Mouse (Mus musculus): ENCODE data around the gene Gpatch11.
A peak's percentile ranks its signal among the peaks of the same experiment; 100 is the strongest.
"Not testable (repeated sequence)": the region's sequence is repeated elsewhere in the genome, so short reads cannot be mapped to it uniquely, and the experiment has no call there.

The Gpatch11 gene

GRCm38 (mm10) chr17:78834856-78835835, at the start of gene Gpatch11, which contains the start of gene Heatr5b:
Gene Gpatch11 (plus strand): TSS chr17:78835567.
Gene Heatr5b (minus strand): TSS chr17:78835364.
- DNase-seq, result peak; percentile 97 to 98

GRCm38 (mm10) chr17:78788273-78788672, 47.1 kb upstream of the Gpatch11 start:
- DNase-seq, result not testable (repeated sequence)

GRCm38 (mm10) chr17:78791068-78791689, 44.2 kb upstream of the Gpatch11 start:
- DNase-seq, result no peak

- no peak for DNase-seq
Observed at GRCm38 (mm10) chr17:78791690-78792070, 43.7 kb upstream of the Gpatch11 start.

GRCm38 (mm10) chr17:78792122-78792521, 43.2 kb upstream of the Gpatch11 start:
- DNase-seq, result no peak

- DNase-seq, result no peak
Observed at GRCm38 (mm10) chr17:78794390-78794789, 41.0 kb upstream of the Gpatch11 start.

- DNase-seq, result no peak
Observed at GRCm38 (mm10) chr17:78797222-78797621, 38.1 kb upstream of the Gpatch11 start.

GRCm38 (mm10) chr17:78809019-78809418, 26.3 kb upstream of the Gpatch11 start:
- DNase-seq, result no peak

- no peak for DNase-seq
Observed at GRCm38 (mm10) chr17:78809582-78809981, 25.8 kb upstream of the Gpatch11 start.

GRCm38 (mm10) chr17:78824346-78824745, 11.0 kb upstream of the Gpatch11 start:
- DNase-seq, result no peak

- no peak for DNase-seq
Observed at GRCm38 (mm10) chr17:78836056-78836455, 689 bp downstream of the Gpatch11 start.

GRCm38 (mm10) chr17:78842271-78842928, 7.0 kb downstream of the Gpatch11 start:
- DNase-seq, result no peak

GRCm38 (mm10) chr17:78856243-78856642, 20.9 kb downstream of the Gpatch11 start:
- no peak for DNase-seq

GRCm38 (mm10) chr17:78873886-78874285, 38.5 kb downstream of the Gpatch11 start:
- no peak for DNase-seq

GRCm38 (mm10) chr17:78881878-78882304, 46.5 kb downstream of the Gpatch11 start:
- DNase-seq, result peak; percentile 12 to 34

- DNase-seq, result peak; percentile 89 to 92
Observed at GRCm38 (mm10) chr17:78882401-78883112, 47.2 kb downstream of the Gpatch11 start, which contains the start of gene Eif2ak2. Gene Eif2ak2 (minus strand): TSS chr17:78882573.

- no peak for DNase-seq
Observed at GRCm38 (mm10) chr17:78883291-78883690, 47.9 kb downstream of the Gpatch11 start.

GRCm38 (mm10) chr17:78885286-78886065, 50.1 kb downstream of the Gpatch11 start:
- DNase-seq, result no peak

GRCm38 (mm10) chr17:78888554-78888953, 53.2 kb downstream of the Gpatch11 start:
- DNase-seq, result no peak

- no peak for DNase-seq
Observed at GRCm38 (mm10) chr17:78889184-78889583, 53.8 kb downstream of the Gpatch11 start.

- no peak for DNase-seq
Observed at GRCm38 (mm10) chr17:78891020-78891419, 55.7 kb downstream of the Gpatch11 start.

GRCm38 (mm10) chr17:78894991-78895390, 59.6 kb downstream of the Gpatch11 start:
- DNase-seq, result no peak

Measured in lung, adult 18-20 months (tissue).